ENCODE assay signal across 10 mouse cellular contexts in the genomic region with DNA sequence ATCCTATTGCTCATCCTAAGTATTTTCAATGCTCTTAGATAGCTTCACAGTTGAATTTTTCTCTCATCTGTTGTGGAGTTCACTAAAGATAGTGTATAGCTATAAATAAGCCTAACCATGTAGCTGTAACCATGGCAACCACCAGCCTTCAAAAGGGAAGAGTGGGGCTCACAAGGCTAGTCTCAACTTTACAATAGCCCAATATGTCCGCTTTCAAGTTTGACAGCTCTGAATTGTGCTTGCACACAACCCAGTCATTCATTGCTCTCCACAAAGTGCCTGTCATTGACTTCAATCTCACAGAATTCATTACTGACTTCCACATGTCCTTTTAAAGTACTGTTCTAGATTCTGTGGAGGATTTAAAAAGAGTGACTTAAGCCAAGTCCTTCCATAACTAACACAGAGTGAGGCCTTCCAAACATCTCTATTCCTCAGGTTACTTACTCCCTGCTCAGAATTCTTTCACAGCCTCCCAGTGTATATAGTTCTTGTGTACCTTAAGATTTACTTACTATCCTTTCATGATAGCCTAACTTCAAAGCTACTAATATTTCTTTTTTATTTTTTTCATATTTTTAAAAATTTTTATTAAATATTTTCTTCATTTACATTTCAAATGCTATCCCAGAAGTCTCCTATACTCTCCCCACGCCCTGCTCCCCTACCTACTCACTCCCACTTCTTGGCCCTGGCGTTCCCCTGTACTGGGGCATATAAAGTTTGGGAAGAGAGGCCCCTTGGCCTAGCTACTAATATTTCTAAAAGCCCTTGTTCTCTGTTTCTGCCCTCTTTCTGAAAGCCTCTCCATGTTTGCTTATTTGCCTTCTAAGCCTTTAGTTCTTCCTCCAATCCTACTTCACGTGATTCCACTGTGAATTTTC.
DNase-seq lines count a peak whose midpoint lies in the region; ATAC-seq and TF ChIP-seq lines count a peak whose summit lies in the region.
"Had no signal": no experiment of that assay in that cellular context is flagged by ENCODE, and none has a peak within 500 bp of the region (broad histone marks: within the 10 kb centered on the region; RNA-seq: fewer than 3 reads in every experiment).

No protein-coding gene starts in this region.

- WGBS in neural tube, embryonic 13.5 days, result 50% methylated on average over 4 of the region's 4 CpGs
- WGBS in intestine, embryonic 15.5 days, result 85% methylated on average over 4 of the region's 4 CpGs

- peak; percentile 79 for ATAC-seq in neural tube, embryonic 13.5 days (ENCODE audit: low read depth)
- no peak for ATAC-seq in erythroblast, adult 5-6 weeks (replicated peaks; ENCODE audit: low FRiP score, poor library complexity, severe bottlenecking)
- ATAC-seq in intestine, embryonic 15.5 days, result no peak
- ATAC-seq: liver, postnatal 0 days had no signal

- no peak overlapping the region for H3K4me2 ChIP-seq in neural tube, embryonic 13.5 days
- no peak overlapping the region for H3K4me2 ChIP-seq in intestine, embryonic 15.5 days (replicated peaks)

- H3K9ac ChIP-seq in neural tube, embryonic 13.5 days, result no peak overlapping the region
- H3K9ac ChIP-seq in intestine, embryonic 15.5 days, result no peak overlapping the region
- H3K9ac ChIP-seq: liver, postnatal 0 days had no signal

- no peaks in the 10 kb centered on the region for H3K36me3 ChIP-seq in neural tube, embryonic 13.5 days
- H3K36me3 ChIP-seq in intestine, embryonic 15.5 days, result no peaks in the 10 kb centered on the region

- H3K27ac ChIP-seq in left cerebral cortex, adult 2 months, result peak overlapping the region; percentile 58
- H3K27ac ChIP-seq in neural tube, embryonic 13.5 days (replicated peaks), result no peak overlapping the region
- H3K27ac ChIP-seq in intestine, embryonic 15.5 days, result no peak overlapping the region

- H3K4me3 ChIP-seq in left cerebral cortex, adult 2 months, result no peak overlapping the region
- H3K4me3 ChIP-seq in neural tube, embryonic 13.5 days, result no peak overlapping the region
- H3K4me3 ChIP-seq in intestine, embryonic 15.5 days (replicated peaks), result no peak overlapping the region

- DNase-seq in embryo, embryonic 11 days, result peak; percentile 74
- DNase-seq in frontal cortex, postnatal 10 days (ENCODE audit: low spot score in 2 of 2), result peak; percentile 24 to 52
- DNase-seq in left cerebral cortex, adult 2 months (ENCODE audit: extremely low spot score in 1 of 2, low spot score in 2 of 2), result peak; percentile 30 to 50
- no peak for DNase-seq in kidney, adult 11 months
- DNase-seq in cerebellum, adult 11 months, result no peak
- DNase-seq: adrenal gland, postnatal 14 days; liver, postnatal 0 days had no signal

- H3K27me3 ChIP-seq in neural tube, embryonic 13.5 days, result no peaks in the 10 kb centered on the region; the same call in 1 of the 2 replicates
- no peaks in the 10 kb centered on the region for H3K27me3 ChIP-seq in intestine, embryonic 15.5 days (replicated peaks)

- no peaks in the 10 kb centered on the region for H3K9me3 ChIP-seq in neural tube, embryonic 13.5 days
- no peaks in the 10 kb centered on the region for H3K9me3 ChIP-seq in intestine, embryonic 15.5 days

- intact Hi-C loops in left cerebral cortex, adult 2 months (cut with DNase I), result no loop called here

- TF ChIP-seq CTCF in left cerebral cortex, adult 2 months (IDR thresholded peaks at IDR 0.05), result no peak

- peaks cover 14% of the 10 kb centered on the region for H3K4me1 ChIP-seq in neural tube, embryonic 13.5 days (replicated peaks)
- H3K4me1 ChIP-seq in intestine, embryonic 15.5 days (replicated peaks), result no peaks in the 10 kb centered on the region

Comparison
In these comparisons a context has a peak if more than half of its experiments do, and no peak if none do; other contexts are left out.
1. DNase-seq: peak in embryo, embryonic 11 days (single experiment), frontal cortex, postnatal 10 days (2 of 2) and left cerebral cortex, adult 2 months (2 of 2); none in kidney, adult 11 months (single experiment) and cerebellum, adult 11 months (single experiment).